13 mouse cellular contexts compared by ENCODE assay signal in genomic region chr6:124430784-124431495, GRCm38 (mm10). TPM values are rescaled to one million over a fixed set of nuclear protein-coding genes. Genes with fewer than 3 reads are reported as not detected.
A peak's percentile ranks its signal among the peaks of the same experiment; 100 is the strongest.
DNase-seq lines count a peak whose midpoint lies in the region; ATAC-seq and TF ChIP-seq lines count a peak whose summit lies in the region.
"Had no signal": no experiment of that assay in that cellular context is flagged by ENCODE, and none has a peak within 500 bp of the region (broad histone marks: within the 10 kb centered on the region; RNA-seq: fewer than 3 reads in every experiment).

No protein-coding gene starts in this region.

- no peaks in the 10 kb centered on the region for H3K9me3 ChIP-seq in midbrain, embryonic 10.5 days (replicated peaks)
- H3K9me3 ChIP-seq in midbrain, postnatal 0 days (ENCODE audit: low read length): no peaks in the 10 kb centered on the region
- no peaks in the 10 kb centered on the region for H3K9me3 ChIP-seq in hindbrain, embryonic 10.5 days
- H3K9me3 ChIP-seq in midbrain, embryonic 16.5 days (replicated peaks; ENCODE audit: control insufficient read depth, low read length, poor library complexity, severe bottlenecking): no peaks in the 10 kb centered on the region

- H3K36me3 ChIP-seq in midbrain, embryonic 10.5 days: no peaks in the 10 kb centered on the region
- peaks cover 35% of the 10 kb centered on the region for H3K36me3 ChIP-seq in midbrain, postnatal 0 days (ENCODE audit: insufficient read depth, low read length)
- H3K36me3 ChIP-seq in hindbrain, embryonic 10.5 days: no peaks in the 10 kb centered on the region
- peaks cover 11% of the 10 kb centered on the region; the same call in 1 of the 2 replicates for H3K36me3 ChIP-seq in midbrain, embryonic 16.5 days (ENCODE audit: control insufficient read depth, insufficient read depth, low read length)

- H3K27ac ChIP-seq in midbrain, embryonic 10.5 days (replicated peaks): peak overlapping the region; percentile 70
- H3K27ac ChIP-seq in midbrain, postnatal 0 days (ENCODE audit: low read depth, low read length): no peak overlapping the region
- H3K27ac ChIP-seq in brown adipose tissue, adult 24 weeks (replicated peaks; ENCODE audit: low read depth, low read length): peak overlapping the region; percentile 97
- peak overlapping the region; percentile 64 for H3K27ac ChIP-seq in hindbrain, embryonic 10.5 days
- no peak overlapping the region for H3K27ac ChIP-seq in midbrain, embryonic 16.5 days (ENCODE audit: low read length)
- H3K27ac ChIP-seq: heart, adult 2 months had no signal

- H3K4me1 ChIP-seq in midbrain, embryonic 10.5 days: peaks cover 19% of the 10 kb centered on the region
- 0 out of 2 replicates have a peak, but pooled peaks cover 5% of the 10 kb centered on the region for H3K4me1 ChIP-seq in midbrain, postnatal 0 days (ENCODE audit: insufficient read depth, low read length)
- peaks cover 26% of the 10 kb centered on the region for H3K4me1 ChIP-seq in brown adipose tissue, adult 24 weeks (ENCODE audit: control insufficient read depth, insufficient read depth, insufficient read length, low read length)
- H3K4me1 ChIP-seq in hindbrain, embryonic 10.5 days (replicated peaks): peaks cover 22% of the 10 kb centered on the region
- H3K4me1 ChIP-seq in midbrain, embryonic 16.5 days (ENCODE audit: control insufficient read depth, insufficient read depth, low read length): no peaks in the 10 kb centered on the region

- no peak overlapping the region for H3K4me2 ChIP-seq in midbrain, postnatal 0 days (ENCODE audit: low read depth, low read length, poor library complexity, severe bottlenecking)
- H3K4me2 ChIP-seq in midbrain, embryonic 16.5 days (ENCODE audit: low read length): no peak overlapping the region

- ATAC-seq in midbrain, postnatal 0 days (ENCODE audit: low FRiP score): no peak
- ATAC-seq in midbrain, embryonic 16.5 days: peak; percentile 31
- ATAC-seq: CD4-positive, CD25-positive, alpha-beta regulatory T cell, adult 4 months had no signal

- no peak for DNase-seq in midbrain, embryonic 10.5 days (ENCODE audit: low spot score)
- no peak for DNase-seq in midbrain, postnatal 0 days (ENCODE audit: low spot score)
- DNase-seq in hindbrain, embryonic 10.5 days (ENCODE audit: low spot score): no peak
- DNase-seq in natural killer cell, adult 2 months (ENCODE audit: low spot score in 2 of 2): no peak
- no peak for DNase-seq in gastrocnemius, adult 18-20 months (ENCODE audit: low spot score)
- DNase-seq: cerebellum, adult 8-10 months; heart, adult 2 months; kidney, postnatal 14 days; liver; right cerebral cortex, adult 18-20 months had no signal

- no peak for TF ChIP-seq CTCF in midbrain, postnatal 0 days (IDR thresholded peaks at IDR 0.05)

- H3K27me3 ChIP-seq in midbrain, embryonic 10.5 days (ENCODE audit: low read depth, poor library complexity, severe bottlenecking): no peaks in the 10 kb centered on the region
- no peaks in the 10 kb centered on the region for H3K27me3 ChIP-seq in midbrain, postnatal 0 days (ENCODE audit: insufficient read depth, low read length)
- H3K27me3 ChIP-seq in hindbrain, embryonic 10.5 days (ENCODE audit: insufficient read depth, poor library complexity, severe bottlenecking): no peaks in the 10 kb centered on the region
- no peaks in the 10 kb centered on the region for H3K27me3 ChIP-seq in midbrain, embryonic 16.5 days (ENCODE audit: control insufficient read depth, insufficient read depth, low read depth, low read length)

- no peak overlapping the region for H3K9ac ChIP-seq in midbrain, postnatal 0 days (replicated peaks; ENCODE audit: low read length, poor library complexity, severe bottlenecking)
- H3K9ac ChIP-seq in midbrain, embryonic 16.5 days (ENCODE audit: low read depth, low read length): 0 out of 2 replicates have a peak overlapping the region, but pooled peaks have one; percentile 12

- WGBS in midbrain, embryonic 10.5 days: 40% methylated on average over 8 of the region's 8 CpGs
- 39% methylated on average over 8 of the region's 8 CpGs for WGBS in midbrain, postnatal 0 days
- 39% methylated on average over 8 of the region's 8 CpGs for WGBS in hindbrain, embryonic 10.5 days
- 35% methylated on average over 8 of the region's 8 CpGs for WGBS in midbrain, embryonic 16.5 days

- H3K4me3 ChIP-seq in midbrain, embryonic 10.5 days: no peak overlapping the region
- no peak overlapping the region for H3K4me3 ChIP-seq in midbrain, postnatal 0 days (ENCODE audit: low read depth, low read length)
- peak overlapping the region; percentile 71 for H3K4me3 ChIP-seq in brown adipose tissue, adult 24 weeks (ENCODE audit: insufficient read depth, low read depth, low read length)
- H3K4me3 ChIP-seq in hindbrain, embryonic 10.5 days: no peak overlapping the region
- no peak overlapping the region for H3K4me3 ChIP-seq in midbrain, embryonic 16.5 days (ENCODE audit: low read depth, low read length)
- H3K4me3 ChIP-seq: heart, adult 2 months had no signal

RNA-seq across cellular contexts. Expression of gene Pex5, which starts 16.1 kb away (rescaled TPM):
- polyA plus RNA-seq in midbrain, embryonic 10.5 days (2016; fragmentation: Nextera tagmentation; extraction: Ambion mirVana): 42.6 and 48.8 TPM in 2 replicates
- total RNA-seq in midbrain, postnatal 0 days (2014; rRNA removed): 73.2 and 78.9 TPM in 2 replicates
- polyA plus RNA-seq in midbrain, postnatal 0 days (2015; fragmentation: Nextera tagmentation; extraction: Ambion mirVana): 52.9 and 53.1 TPM in 2 replicates
- polyA plus RNA-seq in brown adipose tissue, adult 24 weeks (2012; ENCODE audit: insufficient read depth, insufficient read length, missing spikeins): 52.7 and 53.9 TPM in 2 replicates
- polyA plus RNA-seq in hindbrain, embryonic 10.5 days (2016; fragmentation: Nextera tagmentation; extraction: Ambion mirVana): 46.9 and 51.7 TPM in 2 replicates
- 75.5 and 77.7 TPM in 2 replicates for polyA plus RNA-seq in midbrain, embryonic 16.5 days (2015; fragmentation: Nextera tagmentation; extraction: Ambion mirVana)
- total RNA-seq in gastrocnemius, adult 18-20 months (2021): 10 to 100 TPM; 20.2 to 20.6 TPM

RNA-seq across cellular contexts. Expression of gene Clstn3, which starts 33.7 kb away (rescaled TPM):
- 8.4 and 15.2 TPM in 2 replicates for polyA plus RNA-seq in midbrain, embryonic 10.5 days (2016; fragmentation: Nextera tagmentation; extraction: Ambion mirVana)
- total RNA-seq in midbrain, postnatal 0 days (2014; rRNA removed): 315 and 318 TPM in 2 replicates
- polyA plus RNA-seq in midbrain, postnatal 0 days (2015; fragmentation: Nextera tagmentation; extraction: Ambion mirVana): 205 and 226 TPM in 2 replicates
- 269 and 304 TPM in 2 replicates for polyA plus RNA-seq in brown adipose tissue, adult 24 weeks (2012; ENCODE audit: insufficient read depth, insufficient read length, missing spikeins)
- 8.8 and 20.4 TPM in 2 replicates for polyA plus RNA-seq in hindbrain, embryonic 10.5 days (2016; fragmentation: Nextera tagmentation; extraction: Ambion mirVana)
- polyA plus RNA-seq in midbrain, embryonic 16.5 days (2015; fragmentation: Nextera tagmentation; extraction: Ambion mirVana): 151 and 183 TPM in 2 replicates
- 1 to 10 TPM in 1 of 2 experiments, under 1 TPM in 1; 0.34 to 1.1 TPM for total RNA-seq in gastrocnemius, adult 18-20 months (2021)

Comparison
In these comparisons a context has a peak if more than half of its experiments do, and no peak if none do; other contexts are left out.
1. H3K27ac ChIP-seq: peak in midbrain, embryonic 10.5 days (single experiment), brown adipose tissue, adult 24 weeks (single experiment) and hindbrain, embryonic 10.5 days (single experiment); none in midbrain, postnatal 0 days (single experiment) and midbrain, embryonic 16.5 days (single experiment).